Mouse (Mus musculus) liver, embryonic 12.5 days (tissue): ENCODE data around the gene Brk1. TPM values are rescaled to one million over a fixed set of nuclear protein-coding genes. Genes with fewer than 3 reads are reported as not detected.
A peak's percentile ranks its signal among the peaks of the same experiment; 100 is the strongest.

Experiments used
- ATAC-seq: fragments of 200-750 bp; cut with Nextera tagmentation; 2 replicates; pipeline ENCODE4 v1.8.0; 2017; ENCODE audit warnings: moderate number of reproducible peaks, mild to moderate bottlenecking, moderate library complexity
- H3K27ac ChIP-seq: fragments of 300-500 bp; sonication (generic); 2 replicates; pipeline ENCODE4 v1.5.1; 2016; ENCODE audit warnings: mild to moderate bottlenecking
- H3K27me3 ChIP-seq: fragments of 300-500 bp; sonication (generic); replicated peaks from 2 replicates; pipeline ENCODE4 v1.6.1; 2016; ENCODE audit warnings: mild to moderate bottlenecking, moderate library complexity
- H3K36me3 ChIP-seq: fragments of 300-500 bp; sonication (generic); 2 replicates; pipeline ENCODE4 v1.6.1; 2016; ENCODE audit warnings: mild to moderate bottlenecking, moderate library complexity
- H3K4me1 ChIP-seq: fragments of 300-500 bp; sonication (generic); 2 replicates; pipeline ENCODE4 v1.6.1; 2016
- H3K4me2 ChIP-seq: fragments of 300-500 bp; sonication (generic); 2 replicates; pipeline ENCODE4 v1.6.1; 2016; ENCODE audit warnings: mild to moderate bottlenecking, moderate library complexity
- H3K4me3 ChIP-seq: fragments of 300-500 bp; sonication (generic); 2 replicates; pipeline ENCODE4 v1.5.1; 2016; ENCODE audit warnings: mild to moderate bottlenecking, moderate library complexity
- H3K9ac ChIP-seq: fragments of 300-500 bp; sonication (generic); 2 replicates; pipeline ENCODE4 v1.6.1; 2016; ENCODE audit warnings: mild to moderate bottlenecking, moderate library complexity
- H3K9me3 ChIP-seq: fragments of 300-500 bp; sonication (generic); replicated peaks from 2 replicates; pipeline ENCODE4 v1.6.1; 2016; ENCODE audit warnings: mild to moderate bottlenecking, moderate library complexity
- WGBS: fragments of 180-500 bp; shearing (Covaris S2); methylation state at CpG from one replicate; pipeline ENCODE4 v1.1.7; 2016; ENCODE audit not compliant: insufficient replicate concordance; 5-methylcytosine and 5-hydroxymethylcytosine counted together
- polyA plus RNA-seq: library from polyadenylated mRNA; unstranded; fragments of >200 nt; fragmentation: Nextera tagmentation; extraction: Ambion mirVana; gene quantifications from 2 replicates; pipeline ENCODE4 v1.2.1, GENCODE M21; 2016

Brk1 gene
- polyA plus RNA-seq, 1 experiment from 2014 or later: 109 TPM

GRCm38 (mm10) chr6:113624989-113625770 lies 20.6 kb downstream of the Brk1 start:
- ATAC-seq: no peak
- H3K4me3 ChIP-seq: peak overlapping the region; percentile 84
- peaks cover 33% of the 10 kb centered on the region for H3K4me1 ChIP-seq
- H3K27me3 ChIP-seq: no peaks in the 10 kb centered on the region
- 63% methylated on average over 5 of the region's 5 CpGs for WGBS
- H3K4me2 ChIP-seq: peak overlapping the region; percentile 96
- peaks cover 26% of the 10 kb centered on the region for H3K36me3 ChIP-seq
- H3K27ac ChIP-seq: no peak overlapping the region
- H3K9me3 ChIP-seq: no peaks in the 10 kb centered on the region
- peak overlapping the region; percentile 83; the same call in 1 of the 2 replicates for H3K9ac ChIP-seq

DNA sequence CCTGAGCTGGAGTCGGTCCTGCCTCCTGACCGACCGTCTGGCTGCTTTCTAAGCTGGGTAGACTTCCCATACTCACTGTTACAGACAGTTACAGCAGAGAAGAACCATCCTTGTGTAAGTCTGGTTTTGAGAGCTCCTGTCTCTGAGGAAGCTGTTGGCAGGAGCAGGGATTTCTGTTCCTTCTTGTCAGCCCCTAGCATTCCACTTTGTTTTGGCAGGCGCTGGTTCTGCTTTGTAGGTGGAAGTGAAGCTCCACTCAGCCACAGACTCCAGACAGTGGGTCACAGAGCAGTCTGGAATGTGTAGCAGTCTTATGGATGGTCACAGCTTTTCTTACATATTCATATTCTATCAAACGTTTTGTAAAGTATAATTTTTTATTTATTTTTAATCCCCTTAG lies 25.8 kb downstream of the Brk1 start:
- Histone ChIP-seq H3K4me2 (no peak overlapping the region), H3K4me1 (peaks cover 10% of the 10 kb centered on the region), H3K27ac (no peak overlapping the region), H3K9ac (no peak overlapping the region), H3K9me3 (no peaks in the 10 kb centered on the region), H3K27me3 (no peaks in the 10 kb centered on the region), H3K4me3 (no peak overlapping the region), H3K36me3 (peaks cover 59% of the 10 kb centered on the region)
- WGBS: 77% methylated on average over 5 of the region's 5 CpGs
- no peak for ATAC-seq

DNA sequence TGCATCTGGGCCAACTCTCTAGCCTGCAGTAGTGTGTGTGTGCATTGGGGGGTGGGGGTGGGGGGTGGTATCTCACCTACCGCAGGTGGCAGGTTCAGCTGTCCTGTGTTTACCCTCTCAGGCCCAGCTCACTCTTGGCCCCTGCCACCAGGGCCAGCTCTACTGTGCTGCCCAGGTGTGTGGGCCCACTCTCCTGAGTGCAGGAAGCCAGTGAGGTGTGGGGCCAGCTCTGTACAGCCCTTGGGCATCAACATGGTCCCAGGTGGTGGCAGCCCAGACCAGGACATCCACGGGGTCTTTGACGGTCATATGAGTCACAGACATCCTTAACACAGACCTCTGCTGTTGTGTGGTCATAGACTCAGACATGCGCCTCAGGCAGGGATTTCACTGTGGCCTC lies 28.3 kb downstream of the Brk1 start:
- ATAC-seq: no peak
- 80% methylated on average over 4 of the region's 4 CpGs for WGBS
- no peak overlapping the region for H3K4me2 ChIP-seq
- no peaks in the 10 kb centered on the region for H3K27me3 ChIP-seq
- H3K36me3 ChIP-seq: peaks cover 52% of the 10 kb centered on the region
- no peak overlapping the region for H3K9ac ChIP-seq
- no peak overlapping the region for H3K27ac ChIP-seq
- H3K4me3 ChIP-seq: no peak overlapping the region
- peaks cover 9% of the 10 kb centered on the region for H3K4me1 ChIP-seq
- H3K9me3 ChIP-seq: no peaks in the 10 kb centered on the region

DNA sequence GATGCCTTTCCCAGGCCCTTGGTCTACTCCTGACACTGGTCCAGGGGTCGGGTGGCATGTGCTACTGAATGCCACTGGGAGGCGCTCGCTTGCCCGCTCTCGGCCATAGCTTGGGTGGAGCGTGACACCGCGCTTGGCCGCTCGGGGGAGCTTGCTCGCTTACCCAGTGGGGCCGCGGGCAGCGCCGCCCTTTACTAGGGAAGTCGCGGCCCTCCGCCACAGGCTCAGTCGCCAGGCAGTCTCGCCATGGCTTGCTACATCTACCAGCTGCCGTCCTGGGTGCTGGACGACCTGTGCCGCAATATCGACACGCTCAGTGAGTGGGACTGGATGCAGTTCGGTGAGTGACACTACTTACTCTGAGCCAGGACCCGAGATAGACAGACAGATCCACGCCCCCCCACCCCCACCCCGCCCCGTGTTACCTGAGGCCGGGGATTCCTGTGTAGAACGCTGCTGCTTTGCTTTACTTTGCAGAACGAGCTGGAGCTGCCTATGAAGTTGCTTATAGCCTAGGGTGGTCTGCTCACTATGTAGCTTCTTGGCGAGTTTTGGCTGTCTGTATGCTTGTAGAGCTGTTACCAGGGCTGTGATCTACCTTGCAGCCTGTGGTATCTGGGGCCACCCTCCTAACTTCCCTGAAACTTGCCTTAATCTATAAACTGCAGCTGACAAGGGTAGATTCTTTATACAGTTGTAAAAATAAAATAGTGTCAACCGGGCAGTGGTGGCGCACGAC lies 33.9 kb downstream of the Brk1 start, which contains the start of gene Irak2:
Gene Irak2, plus strand, starts transcription at position 166 of the 739 bp plus-strand sequence.
- H3K27me3 ChIP-seq: no peaks in the 10 kb centered on the region
- H3K4me2 ChIP-seq: peak within 1 kb of the TSS; percentile 80
- peak; percentile 94 for ATAC-seq
- H3K27ac ChIP-seq: peak within 1 kb of the TSS; percentile 76
- H3K4me3 ChIP-seq: peak within 1 kb of the TSS; percentile 63
- 5% methylated on average over 37 of the region's 37 CpGs for WGBS
- 0 out of 2 replicates have a peak, but pooled peaks cover 1% of the 10 kb centered on the region for H3K36me3 ChIP-seq
- H3K9ac ChIP-seq: peak within 1 kb of the TSS; percentile 79
- no peaks in the 10 kb centered on the region for H3K9me3 ChIP-seq
- H3K4me1 ChIP-seq: peaks cover 45% of the 10 kb centered on the region

DNA sequence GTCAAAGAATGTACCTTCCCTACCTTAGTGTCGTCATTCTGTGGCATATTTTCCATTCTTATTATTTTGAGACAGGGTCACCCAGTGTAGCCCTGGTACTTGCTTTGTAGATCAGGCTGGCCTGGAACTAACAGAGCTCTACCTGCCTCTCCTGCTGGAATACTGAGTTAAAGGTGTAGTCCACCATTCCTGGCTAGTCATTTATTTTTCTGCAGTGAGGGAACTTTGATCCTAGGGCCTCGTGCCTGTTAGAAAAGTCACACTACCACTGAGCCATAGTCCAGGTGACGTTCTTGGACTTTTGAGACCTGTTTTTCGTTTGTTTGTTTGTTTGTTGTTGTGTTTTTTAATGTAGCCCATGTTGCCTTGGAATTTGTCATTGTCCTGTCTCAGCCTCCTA lies 34.6 kb downstream of the Brk1 start:
- Histone ChIP-seq H3K9me3 (no peaks in the 10 kb centered on the region), H3K27me3 (no peaks in the 10 kb centered on the region), H3K4me3 (peak overlapping the region; percentile 63), H3K27ac (peak overlapping the region; percentile 76; the same call in 1 of the 2 replicates), H3K4me1 (peaks cover 45% of the 10 kb centered on the region), H3K36me3 (no peaks in the 10 kb centered on the region), H3K9ac (peak overlapping the region; percentile 79; the same call in 1 of the 2 replicates), H3K4me2 (peak overlapping the region; percentile 80)
- ATAC-seq: no peak
- WGBS: 79% methylated on average over 4 of the region's 4 CpGs

GRCm38 (mm10) chr6:113642605-113643004 lies 38.0 kb downstream of the Brk1 start:
- 76% methylated on average over 8 of the region's 8 CpGs for WGBS

GRCm38 (mm10) chr6:113643021-113643420 lies 38.4 kb downstream of the Brk1 start:
- H3K4me1 ChIP-seq: peaks cover 36% of the 10 kb centered on the region
- H3K27me3 ChIP-seq: no peaks in the 10 kb centered on the region
- no peak overlapping the region for H3K4me3 ChIP-seq
- 0 out of 2 replicates have a peak, but pooled peaks cover 6% of the 10 kb centered on the region for H3K36me3 ChIP-seq
- no peak overlapping the region for H3K9ac ChIP-seq
- no peak for ATAC-seq
- WGBS: 76% methylated on average over 4 of the region's 4 CpGs
- H3K4me2 ChIP-seq: no peak overlapping the region
- no peaks in the 10 kb centered on the region for H3K9me3 ChIP-seq
- H3K27ac ChIP-seq: no peak overlapping the region

More at GRCm38 (mm10) chr6:113642605-113643004, 38.0 kb downstream of the Brk1 start:
- Histone ChIP-seq H3K27me3 (no peaks in the 10 kb centered on the region), H3K4me1 (peaks cover 36% of the 10 kb centered on the region), H3K36me3 (0 out of 2 replicates have a peak, but pooled peaks cover 2% of the 10 kb centered on the region), H3K4me3 (no peak overlapping the region), H3K27ac (no peak overlapping the region), H3K4me2 (no peak overlapping the region), H3K9me3 (no peaks in the 10 kb centered on the region), H3K9ac (no peak overlapping the region)
- no peak for ATAC-seq

DNA sequence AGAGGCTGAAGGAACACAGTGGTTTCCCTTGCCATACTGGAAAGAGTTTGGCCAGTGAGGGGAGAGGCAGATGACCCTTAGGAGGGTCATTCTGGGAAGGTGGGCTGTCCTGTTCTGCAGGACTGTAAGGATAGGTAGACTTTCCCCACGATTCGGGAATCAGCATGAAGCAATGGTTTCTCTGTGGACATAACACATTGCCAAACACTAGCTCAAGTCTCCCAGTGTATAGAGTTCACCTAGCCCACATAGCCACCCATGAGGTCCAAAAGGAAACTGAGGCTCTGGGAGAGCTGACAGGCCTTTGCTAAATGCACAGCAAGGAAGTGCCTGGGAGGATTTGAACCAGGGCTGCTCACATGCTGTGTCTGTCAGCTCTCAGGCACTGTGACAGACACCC lies 39.4 kb downstream of the Brk1 start:
- Histone ChIP-seq H3K36me3 (0 out of 2 replicates have a peak, but pooled peaks cover 12% of the 10 kb centered on the region), H3K27me3 (no peaks in the 10 kb centered on the region), H3K4me3 (no peak overlapping the region), H3K9ac (no peak overlapping the region), H3K27ac (0 out of 2 replicates have a peak overlapping the region, but pooled peaks have one; percentile 12), H3K9me3 (no peaks in the 10 kb centered on the region), H3K4me2 (no peak overlapping the region), H3K4me1 (peaks cover 37% of the 10 kb centered on the region)
- no peak for ATAC-seq
- WGBS: 69% methylated on average over 2 of the region's 2 CpGs

DNA sequence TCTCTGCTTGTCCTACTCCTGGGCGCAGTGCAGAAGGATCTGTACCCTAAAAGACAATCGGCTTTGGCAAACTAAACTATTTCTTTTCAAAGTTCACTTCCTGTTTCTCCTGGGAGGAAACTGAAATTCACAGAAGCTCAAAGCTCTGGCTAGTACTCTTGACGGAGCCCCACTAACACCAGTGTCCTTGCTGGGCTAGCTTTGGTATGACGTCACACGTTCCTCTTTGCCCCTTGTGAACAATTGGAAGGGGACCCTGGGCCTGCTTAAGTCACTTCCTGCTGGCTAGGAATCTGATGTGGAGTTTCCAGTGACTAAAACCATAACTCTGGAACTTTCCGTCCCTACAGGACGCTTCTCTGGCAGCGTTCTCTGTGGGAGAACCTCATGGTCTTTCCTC lies 40.2 kb downstream of the Brk1 start:
- Histone ChIP-seq H3K36me3 (0 out of 2 replicates have a peak, but pooled peaks cover 12% of the 10 kb centered on the region), H3K9me3 (no peaks in the 10 kb centered on the region), H3K4me3 (no peak overlapping the region), H3K9ac (no peak overlapping the region), H3K27ac (no peak overlapping the region), H3K4me1 (peaks cover 36% of the 10 kb centered on the region), H3K4me2 (no peak overlapping the region), H3K27me3 (no peaks in the 10 kb centered on the region)
- 52% methylated on average over 8 of the region's 8 CpGs for WGBS
- no peak for ATAC-seq

GRCm38 (mm10) chr6:113649346-113650196 lies 45.0 kb downstream of the Brk1 start:
- no peaks in the 10 kb centered on the region for H3K9me3 ChIP-seq
- 70% methylated on average over 7 of the region's 7 CpGs for WGBS
- no peak overlapping the region for H3K4me2 ChIP-seq
- ATAC-seq: no peak
- 0 out of 2 replicates have a peak, but pooled peaks cover 16% of the 10 kb centered on the region for H3K36me3 ChIP-seq
- peaks cover 42% of the 10 kb centered on the region for H3K4me1 ChIP-seq
- H3K9ac ChIP-seq: no peak overlapping the region
- no peaks in the 10 kb centered on the region for H3K27me3 ChIP-seq
- peak overlapping the region; percentile 20; the same call in 1 of the 2 replicates for H3K27ac ChIP-seq
- no peak overlapping the region for H3K4me3 ChIP-seq

DNA sequence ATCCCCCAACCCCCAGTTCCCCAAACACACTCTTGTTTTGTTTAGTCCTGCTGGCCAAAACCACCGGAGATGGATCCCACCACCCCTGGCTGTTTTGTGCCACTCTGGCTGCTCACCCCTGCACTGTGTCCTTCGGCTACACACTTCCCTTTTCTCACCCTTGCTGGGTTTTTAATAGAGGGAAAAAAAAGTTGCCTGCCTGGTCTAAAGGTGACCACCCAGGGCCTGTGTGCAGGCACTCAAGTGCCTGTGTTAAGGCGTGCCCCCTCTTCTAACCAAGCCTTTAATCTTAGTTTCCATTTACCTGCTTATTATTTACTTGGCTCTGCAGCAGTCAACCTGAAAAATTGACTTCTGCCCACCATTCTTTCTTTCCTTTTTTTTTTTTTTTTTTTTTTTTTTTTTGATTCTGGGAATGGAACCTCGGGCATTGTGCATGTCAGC lies 45.6 kb downstream of the Brk1 start:
- H3K27ac ChIP-seq: peak overlapping the region; percentile 20; the same call in 1 of the 2 replicates
- H3K4me1 ChIP-seq: peaks cover 48% of the 10 kb centered on the region
- ATAC-seq: no peak
- 0 out of 2 replicates have a peak, but pooled peaks cover 16% of the 10 kb centered on the region for H3K36me3 ChIP-seq
- no peaks in the 10 kb centered on the region for H3K9me3 ChIP-seq
- no peak overlapping the region for H3K9ac ChIP-seq
- H3K4me3 ChIP-seq: no peak overlapping the region
- 45% methylated on average over 4 of the region's 4 CpGs for WGBS
- no peaks in the 10 kb centered on the region for H3K27me3 ChIP-seq
- no peak overlapping the region for H3K4me2 ChIP-seq
